Mouse (Mus musculus) cerebellum, adult 2 months (tissue): ENCODE measurements at regions not wholly inside any gene's neighbourhood (a gene's known extent, or its start where the extent isn't known, plus 50 kb on each side); places are given as distances from the start of the nearest gene placed in this dataset.

ENCODE experiments used
- CTCF ChIP-seq: fragments of 200-500 bp; IDR thresholded peaks from 2 replicates; pipeline ENCODE4 v1.5.1; 2011; ENCODE audit warnings: low read depth, mild to moderate bottlenecking, control low read depth, low read length, moderate library complexity, borderline replicate concordance; ENCODE audit not compliant: insufficient read depth
- POLR2A ChIP-seq: fragments of 200-500 bp; IDR thresholded peaks from 2 replicates; pipeline ENCODE4 v1.6.1; 2011; ENCODE audit warnings: low read length, control low read depth, borderline replicate concordance; ENCODE audit not compliant: insufficient read depth

DNA sequence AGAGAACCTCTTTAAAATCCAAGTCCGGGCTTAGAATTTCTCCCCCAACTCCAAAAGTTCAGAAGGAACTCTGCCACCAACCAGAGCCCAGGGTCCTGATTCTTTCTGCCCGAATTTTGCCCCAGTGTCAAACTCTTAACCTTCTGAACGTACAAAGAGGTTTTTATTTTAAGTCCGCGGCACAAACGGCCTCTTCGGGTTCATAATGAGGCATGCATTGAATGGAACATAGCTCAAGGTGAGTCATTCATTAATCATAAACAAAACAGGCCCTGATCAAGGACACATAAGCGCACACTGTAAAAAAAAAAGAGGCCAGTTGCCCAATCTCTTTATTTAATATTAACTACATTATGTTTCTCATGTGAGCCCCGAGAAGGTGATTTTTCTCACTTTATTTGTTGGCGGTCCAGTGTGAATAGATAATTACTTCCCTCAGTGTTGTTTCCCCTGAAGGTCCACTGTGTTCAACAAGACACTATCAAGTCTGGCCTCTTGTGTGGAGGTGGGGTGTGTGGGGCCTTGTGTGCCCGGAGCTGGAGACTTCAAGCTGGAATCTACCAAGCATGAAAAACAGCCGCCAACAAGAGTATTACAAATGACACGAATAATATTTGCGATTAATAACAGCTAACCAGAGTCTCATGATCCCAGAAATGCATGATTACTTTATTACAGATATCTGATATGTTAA lies 241.1 kb upstream of the Sall1 start:
- TF ChIP-seq CTCF: no peak
- no peak for TF ChIP-seq POLR2A
